Mouse (Mus musculus): ENCODE measurements around the gene Plagl2. TPM values are rescaled to one million over a fixed set of nuclear protein-coding genes. Genes with fewer than 3 reads are reported as not detected.

Plagl2 gene
- total and polyA plus RNA-seq, 3 experiments, result 8.1 to 52.7 (median 18.0) TPM

- H3K27ac ChIP-seq (ENCODE audit: insufficient read depth, low read depth), result no peak overlapping the region
- dilution Hi-C loops (cut with MboI; ENCODE audit: extremely low pct_ligation_motif_present, extremely low pct_unique_long_range_greater_than_20kb, low sequenced_read_pairs), result no loop called here
- no peak overlapping the region for H3K9ac ChIP-seq (ENCODE audit: insufficient read depth, low read depth)
- H3K79me2 ChIP-seq (replicated peaks; ENCODE audit: control insufficient read depth, extremely low read depth, insufficient read depth, poor library complexity, severe bottlenecking), result peaks cover 16% of the 10 kb centered on the region
- TF ChIP-seq ZMIZ1 (IDR thresholded peaks at IDR 0.05; ENCODE audit: low read depth, low read length), result no peak
- no peak for TF ChIP-seq NELFE (IDR thresholded peaks at IDR 0.05; ENCODE audit: low read depth, low read length)
- no peak for TF ChIP-seq NRF1 (IDR thresholded peaks at IDR 0.05; ENCODE audit: low read depth, low read length)
- TF ChIP-seq GABPA (IDR thresholded peaks at IDR 0.05; ENCODE audit: insufficient replicate concordance, low read depth, low read length), result no peak
- TF ChIP-seq POLR2AphosphoS2 (IDR thresholded peaks at IDR 0.05; ENCODE audit: low read depth, low read length), result no peak
- no peak for TF ChIP-seq ZC3H11A (IDR thresholded peaks at IDR 0.05; ENCODE audit: low read depth, low read length)
- no peak for TF ChIP-seq MXI1 (IDR thresholded peaks at IDR 0.05; ENCODE audit: low read depth, low read length)
- no peak for TF ChIP-seq MAFK (IDR thresholded peaks at IDR 0.05; ENCODE audit: insufficient replicate concordance, low read length)
- no peak for TF ChIP-seq SIN3A (IDR thresholded peaks at IDR 0.05; ENCODE audit: low read length)
- TF ChIP-seq KAT2A (IDR thresholded peaks at IDR 0.05; ENCODE audit: insufficient replicate concordance, low read length), result no peak
- no peak for TF ChIP-seq IRF4 (IDR thresholded peaks at IDR 0.05; ENCODE audit: low read depth, low read length)
- no peak for TF ChIP-seq CTCF (conservative IDR thresholded peaks at IDR 0.05 in 1 of 2, IDR thresholded peaks at IDR 0.05 in 1 of 2; ENCODE audit: low read depth in 2 of 2, low read length in 2 of 2)
- H3K4me1 ChIP-seq (ENCODE audit: control insufficient read depth in 1 of 2, insufficient read depth in 2 of 2), result peaks cover 7 to 22% of the 10 kb centered on the region in 2 experiments
- no peak overlapping the region for H3K4me3 ChIP-seq (replicated peaks in 1 of 3; ENCODE audit: low read depth in 2 of 3, low read length in 2 of 3, poor library complexity in 1 of 3)
- no peaks in the 10 kb centered on the region for H3K27me3 ChIP-seq (replicated peaks)
- peaks cover 46 to 91% of the 10 kb centered on the region in 2 experiments for H3K36me3 ChIP-seq (replicated peaks in 1 of 2; ENCODE audit: control insufficient read depth in 1 of 2, insufficient read depth in 1 of 2, low read length in 1 of 2)
- H3K4me2 ChIP-seq (ENCODE audit: insufficient read depth, low read depth, poor library complexity, severe bottlenecking), result no peak overlapping the region
- no peaks in the 10 kb centered on the region for H3K9me3 ChIP-seq (replicated peaks; ENCODE audit: low read length)
- DNase-seq (ENCODE audit: extremely low read depth), result no peak
- in situ Hi-C loops (cut with MboI; ENCODE audit: low pct_ligation_motif_present, low pct_unique_long_range_greater_than_20kb, low sequenced_read_pairs), result no loop called here
Measured at GRCm38 (mm10) chr2:153179961-153180360, 61.3 kb downstream of the Plagl2 start.

DNA sequence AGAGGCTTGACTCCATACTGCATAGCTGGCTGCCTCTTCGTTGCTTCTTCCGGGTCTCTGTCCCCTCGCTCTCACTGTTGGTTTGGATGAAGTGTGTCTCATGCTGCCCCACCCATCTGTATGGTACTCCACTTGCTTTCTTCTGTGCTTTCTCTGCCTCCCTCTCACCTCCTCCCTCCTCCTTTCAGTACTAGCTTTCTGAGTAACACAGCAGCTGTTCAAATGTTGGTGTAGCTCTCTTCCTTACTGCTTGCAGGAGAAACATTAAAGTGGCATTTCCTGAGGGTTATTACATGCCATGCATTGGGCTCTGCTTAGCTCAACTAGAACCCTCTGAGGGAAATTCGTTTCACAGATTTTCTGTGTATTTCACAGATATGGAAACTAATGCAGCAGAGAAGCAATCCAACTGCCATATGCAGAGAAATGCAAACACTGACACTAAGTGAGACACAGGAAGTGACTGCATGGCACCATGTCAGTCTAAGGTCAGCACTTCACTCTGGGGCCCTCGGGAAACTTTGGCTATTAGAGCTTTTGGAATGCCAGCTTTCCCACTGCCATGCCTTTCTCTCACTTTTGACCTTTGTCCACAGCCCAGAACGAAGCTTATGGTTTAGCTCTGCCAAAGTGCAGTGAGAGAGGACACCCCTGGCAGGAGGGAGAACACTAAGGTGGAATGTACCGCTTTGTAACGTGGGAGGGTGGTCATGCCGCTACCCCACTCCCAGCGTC is 61.9 kb downstream of the Plagl2 start:
- Histone ChIP-seq H3K36me3 (replicated peaks in 1 of 2; ENCODE audit: control insufficient read depth in 1 of 2, insufficient read depth in 1 of 2, low read length in 1 of 2) (peaks cover 43 to 87% of the 10 kb centered on the region in 2 experiments), H3K4me3 (replicated peaks in 1 of 3; ENCODE audit: low read depth in 2 of 3, low read length in 2 of 3, poor library complexity in 1 of 3) (no peak overlapping the region), H3K4me2 (ENCODE audit: insufficient read depth, low read depth, poor library complexity, severe bottlenecking) (no peak overlapping the region), H3K27ac (ENCODE audit: insufficient read depth, low read depth) (no peak overlapping the region), H3K9ac (ENCODE audit: insufficient read depth, low read depth) (no peak overlapping the region), H3K79me2 (replicated peaks; ENCODE audit: control insufficient read depth, extremely low read depth, insufficient read depth, poor library complexity, severe bottlenecking) (peaks cover 23% of the 10 kb centered on the region), H3K9me3 (replicated peaks; ENCODE audit: low read length) (no peaks in the 10 kb centered on the region), H3K27me3 (replicated peaks) (no peaks in the 10 kb centered on the region), H3K4me1 (ENCODE audit: control insufficient read depth in 1 of 2, insufficient read depth in 2 of 2) (peaks cover 7 to 26% of the 10 kb centered on the region in 2 experiments)
- DNase-seq (ENCODE audit: extremely low read depth), result no peak
- in situ Hi-C loops (cut with MboI; ENCODE audit: low pct_ligation_motif_present, low pct_unique_long_range_greater_than_20kb, low sequenced_read_pairs), result no loop called here
- dilution Hi-C loops (cut with MboI; ENCODE audit: extremely low pct_ligation_motif_present, extremely low pct_unique_long_range_greater_than_20kb, low sequenced_read_pairs), result no loop called here
- TF ChIP-seq JUND (conservative IDR thresholded peaks at IDR 0.05; ENCODE audit: low read depth, low read length), result no peak
- no peak for TF ChIP-seq BHLHE40 (IDR thresholded peaks at IDR 0.05; ENCODE audit: low read depth, low read length)
- TF ChIP-seq CHD2 (IDR thresholded peaks at IDR 0.05; ENCODE audit: low read length), result no peak
- TF ChIP-seq TCF12 (IDR thresholded peaks at IDR 0.05; ENCODE audit: low read depth, low read length), result no peak

Other genes starting within 250 kb of the Plagl2 start
- 50.9 and 65.1 TPM in 2 replicates for gene Pdrg1, start 226.0 kb downstream of the Plagl2 start, total RNA-seq (2012; rRNA removed)
- 24.5 and 26.1 TPM in 2 replicates for gene Pdrg1, start 226.0 kb downstream of the Plagl2 start, total RNA-seq (2014; rRNA removed)
- 54.9 and 56.4 TPM in 2 replicates for gene Pdrg1, start 226.0 kb downstream of the Plagl2 start, polyA plus RNA-seq (2012; ENCODE audit: insufficient read length, low read depth)
- not detected in 2 replicates for gene Xkr7, start 209.6 kb downstream of the Plagl2 start, total RNA-seq (2012; rRNA removed)
- not detected in 2 replicates for gene Xkr7, start 209.6 kb downstream of the Plagl2 start, total RNA-seq (2014; rRNA removed)
- not detected in 2 replicates for gene Xkr7, start 209.6 kb downstream of the Plagl2 start, polyA plus RNA-seq (2012; ENCODE audit: insufficient read length, low read depth)
- gene Ccm2l, start 175.5 kb downstream of the Plagl2 start, total RNA-seq (2012; rRNA removed), result not detected in 2 replicates
- not detected in 2 replicates for gene Ccm2l, start 175.5 kb downstream of the Plagl2 start, total RNA-seq (2014; rRNA removed)
- gene Ccm2l, start 175.5 kb downstream of the Plagl2 start, polyA plus RNA-seq (2012; ENCODE audit: insufficient read length, low read depth), result not detected in 2 replicates
- gene Hck, start 133.0 kb downstream of the Plagl2 start, total RNA-seq (2012; rRNA removed), result 0.08 and 0.17 TPM in 2 replicates
- 0.68 and 0.78 TPM in 2 replicates for gene Hck, start 133.0 kb downstream of the Plagl2 start, total RNA-seq (2014; rRNA removed)
- gene Hck, start 133.0 kb downstream of the Plagl2 start, polyA plus RNA-seq (2012; ENCODE audit: insufficient read length, low read depth), result 0.60 and 0.63 TPM in 2 replicates
- 29.0 and 30.4 TPM in 2 replicates for gene Tm9sf4, start 80.1 kb downstream of the Plagl2 start, total RNA-seq (2012; rRNA removed)
- 13.3 and 13.6 TPM in 2 replicates for gene Tm9sf4, start 80.1 kb downstream of the Plagl2 start, total RNA-seq (2014; rRNA removed)
- gene Tm9sf4, start 80.1 kb downstream of the Plagl2 start, polyA plus RNA-seq (2012; ENCODE audit: insufficient read length, low read depth), result 43.0 and 51.1 TPM in 2 replicates
- gene Tspyl3, start 16.0 kb downstream of the Plagl2 start, total RNA-seq (2012; rRNA removed), result 9.6 and 10.2 TPM in 2 replicates
- 10.2 and 12.1 TPM in 2 replicates for gene Tspyl3, start 16.0 kb downstream of the Plagl2 start, total RNA-seq (2014; rRNA removed)
- 16.5 and 16.9 TPM in 2 replicates for gene Tspyl3, start 16.0 kb downstream of the Plagl2 start, polyA plus RNA-seq (2012; ENCODE audit: insufficient read length, low read depth)
- gene Pofut1, start 107 bp upstream of the Plagl2 start, total RNA-seq (2012; rRNA removed), result 20.4 and 25.6 TPM in 2 replicates
- 19.4 and 22.8 TPM in 2 replicates for gene Pofut1, start 107 bp upstream of the Plagl2 start, total RNA-seq (2014; rRNA removed)
- gene Pofut1, start 107 bp upstream of the Plagl2 start, polyA plus RNA-seq (2012; ENCODE audit: insufficient read length, low read depth), result 15.0 and 15.6 TPM in 2 replicates
- 9.9 and 10.6 TPM in 2 replicates for gene Kif3b, start 50.0 kb upstream of the Plagl2 start, total RNA-seq (2012; rRNA removed)
- 8.5 and 9.1 TPM in 2 replicates for gene Kif3b, start 50.0 kb upstream of the Plagl2 start, total RNA-seq (2014; rRNA removed)
- 15.8 and 16.5 TPM in 2 replicates for gene Kif3b, start 50.0 kb upstream of the Plagl2 start, polyA plus RNA-seq (2012; ENCODE audit: insufficient read length, low read depth)
- gene Asxl1, start 104.4 kb upstream of the Plagl2 start, total RNA-seq (2012; rRNA removed), result 18.0 and 19.0 TPM in 2 replicates
- 12.7 and 13.2 TPM in 2 replicates for gene Asxl1, start 104.4 kb upstream of the Plagl2 start, total RNA-seq (2014; rRNA removed)
- 28.3 and 31.1 TPM in 2 replicates for gene Asxl1, start 104.4 kb upstream of the Plagl2 start, polyA plus RNA-seq (2012; ENCODE audit: insufficient read length, low read depth)